Mouse (Mus musculus) left cerebral cortex, postnatal 10 days (tissue): ENCODE data around the gene Tulp4. TPM values are rescaled to one million over a fixed set of nuclear protein-coding genes. Genes with fewer than 3 reads are reported as not detected.
A peak's percentile ranks its signal among the peaks of the same experiment; 100 is the strongest.
"Not testable (repeated sequence)": the region's sequence is repeated elsewhere in the genome, so short reads cannot be mapped to it uniquely, and the experiment has no call there.

Experiments used
- DNase-seq, 2 experiments: peaks; one replicate each; pipeline ENCODE4 v3.0.0; 2021 to 2022; ENCODE audit warnings: low spot score in 2 of 2, mixed read lengths in 1 of 2; ENCODE audit errors: extremely low spot score in 1 of 2
- intact Hi-C: fragments of 180-260 bp; cut with DNase I; formaldehyde crosslinking; loops from one replicate; pipeline ENCODE4 v1.15.1; 2025
- total RNA-seq, 2 experiments: library from RNA; stranded (reverse); gene quantifications; 2 replicates each; pipeline ENCODE4 v1.2.3; 2021

Gene Tulp4
- total RNA-seq, 2 experiments from 2014 or later, result 296 to 306 TPM

DNA sequence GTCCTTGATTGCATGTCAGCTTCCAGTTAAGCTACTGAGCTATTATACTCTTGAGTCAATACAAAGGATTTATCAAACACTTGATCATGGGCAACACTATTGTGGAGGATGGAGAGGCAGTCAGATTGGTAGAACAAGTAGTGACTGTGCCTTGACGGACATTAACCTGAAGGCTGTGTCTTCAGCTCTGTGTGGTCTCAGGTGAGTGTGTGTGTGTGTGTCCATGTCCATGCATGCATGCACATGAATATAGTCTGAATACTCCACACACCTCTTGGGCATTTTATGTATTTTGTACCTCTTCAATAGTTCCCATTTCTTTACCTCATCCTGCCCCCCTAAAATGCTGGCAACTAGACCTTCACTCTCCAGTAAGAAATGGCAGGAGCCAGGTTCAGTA is 145.1 kb downstream of the Tulp4 start:
- intact Hi-C loops, DNase-seq: not testable (repeated sequence)

DNA sequence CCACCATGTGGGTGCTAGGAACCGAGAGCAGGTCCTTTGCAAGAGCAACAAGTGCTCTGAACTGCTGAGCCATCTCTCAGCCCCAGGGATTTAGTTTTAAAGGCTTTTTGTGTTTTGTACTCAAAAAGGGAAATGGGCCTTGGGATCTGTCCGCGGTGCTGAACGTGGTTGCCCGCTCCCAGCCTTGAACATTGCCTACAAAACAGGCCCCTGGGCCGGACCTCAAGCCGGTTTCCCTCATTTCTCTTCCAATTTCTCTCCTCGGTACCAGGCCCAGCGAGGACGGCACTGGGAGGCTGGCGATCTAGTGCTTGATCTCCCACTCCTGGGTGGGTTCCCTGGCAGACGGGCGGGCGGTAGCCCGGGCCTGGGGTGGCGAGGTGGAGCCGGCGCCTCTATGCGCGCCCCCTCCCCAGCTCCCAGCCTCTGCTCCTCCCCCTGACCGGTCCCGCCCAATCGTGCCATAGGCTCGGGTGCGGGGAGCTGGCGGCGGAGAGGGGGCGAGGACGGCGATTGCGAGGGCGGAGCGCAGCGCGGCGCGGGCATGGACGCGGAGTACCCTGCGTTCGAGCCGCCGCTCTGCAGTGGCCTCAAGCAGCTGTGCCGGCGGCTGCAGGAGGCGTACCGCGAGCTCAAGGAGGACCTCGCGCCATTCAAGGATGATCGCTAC is 150.3 kb downstream of the Tulp4 start, which contains the start of gene Tmem181a:
Gene Tmem181a, plus strand, starts transcription at position 461 of the 670 bp plus-strand sequence.
- DNase-seq, result peak in 1 of 2 experiments; percentile 41
- intact Hi-C loops, result not testable (repeated sequence)

DNA sequence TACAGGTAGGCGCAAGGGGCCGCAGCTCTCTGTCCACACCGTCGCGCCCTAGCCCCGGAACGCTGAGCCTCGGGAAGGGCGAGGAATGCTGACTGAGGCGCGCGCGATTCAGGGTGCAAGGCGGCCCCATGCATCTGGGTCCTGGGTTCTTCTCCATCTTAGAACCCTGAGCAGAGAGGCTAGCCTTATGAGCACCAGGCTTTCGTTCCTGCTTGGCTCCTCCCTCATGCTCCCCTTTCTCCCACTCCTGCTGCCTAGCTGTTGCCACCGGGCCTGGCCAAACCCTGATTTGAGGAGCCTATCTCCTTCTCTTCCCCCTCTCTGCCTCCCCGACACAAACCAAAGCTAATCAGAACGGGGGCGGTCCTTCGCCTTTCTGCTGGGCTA is 150.8 kb downstream of the Tulp4 start:
- peak; percentile 71 to 72 for DNase-seq
- intact Hi-C loops, result not testable (repeated sequence)

DNA sequence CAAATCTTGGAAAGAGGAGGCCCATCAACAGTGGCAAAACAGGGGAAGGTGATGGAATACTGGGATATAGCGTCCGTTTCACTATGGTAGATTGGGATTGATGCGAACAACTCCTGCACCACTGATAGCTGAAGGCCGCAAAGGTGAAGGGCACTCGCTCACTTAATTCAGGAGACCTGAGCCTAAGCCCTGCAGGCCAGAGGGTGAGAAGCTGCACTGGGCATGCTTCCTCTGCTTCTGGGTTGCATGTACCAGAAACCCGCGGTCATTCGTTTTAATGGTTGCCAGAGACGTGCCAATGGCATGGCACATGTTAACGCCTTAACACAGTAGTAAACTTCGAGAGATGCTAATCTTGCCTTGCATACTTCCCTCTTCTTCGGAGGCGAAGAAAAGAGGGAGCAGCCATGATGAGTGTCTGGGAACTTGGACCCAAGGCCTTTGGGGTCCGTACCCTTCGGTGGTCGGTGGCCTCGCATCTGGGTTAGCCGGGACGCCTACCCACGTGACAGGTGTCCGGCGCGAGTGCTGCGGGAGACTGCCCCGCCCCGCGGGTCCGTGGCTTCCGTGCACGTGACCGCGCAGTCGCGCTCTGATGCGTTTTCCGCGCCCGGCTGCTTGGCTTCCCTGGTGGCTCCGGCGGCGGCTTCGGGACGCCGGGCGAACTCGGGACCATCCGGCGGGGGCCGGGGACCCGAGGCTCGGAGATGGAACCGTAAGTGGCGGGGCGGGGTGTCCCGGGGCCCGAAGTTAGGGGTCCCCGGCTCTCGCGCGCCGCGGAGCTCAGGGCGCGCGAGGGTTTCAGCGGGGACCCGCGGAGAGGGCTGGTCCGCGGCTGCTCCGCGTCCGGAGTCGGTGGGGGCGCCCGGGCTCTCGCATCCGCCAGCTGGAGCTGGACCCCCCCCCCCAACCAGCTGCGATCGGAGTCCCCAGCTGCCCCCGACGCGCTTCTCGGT is 163.9 kb downstream of the Tulp4 start:
- intact Hi-C loops, result not testable (repeated sequence)
- DNase-seq, result peak in 1 of 2 experiments; percentile 48

DNA sequence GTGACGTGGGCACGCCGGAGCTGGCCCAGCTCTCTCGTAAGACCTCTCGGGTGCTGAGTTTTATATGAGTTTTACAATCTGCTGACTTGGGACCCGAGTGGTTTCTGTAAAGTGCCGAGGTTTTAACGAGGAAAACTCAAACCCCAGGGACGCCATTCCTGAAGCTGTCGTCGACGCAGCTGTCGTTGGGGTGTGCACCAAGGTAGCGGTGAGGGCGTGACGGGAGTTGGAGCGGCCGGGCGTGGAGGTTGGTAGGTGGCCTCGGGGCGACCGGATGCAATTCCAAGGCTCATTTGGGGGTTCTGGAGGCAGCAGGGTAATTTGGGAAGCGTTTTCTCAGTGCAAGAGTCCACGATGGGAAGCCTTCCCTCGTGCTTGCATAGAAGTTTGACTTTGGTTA is 164.6 kb downstream of the Tulp4 start:
- intact Hi-C loops, result not testable (repeated sequence)

DNA sequence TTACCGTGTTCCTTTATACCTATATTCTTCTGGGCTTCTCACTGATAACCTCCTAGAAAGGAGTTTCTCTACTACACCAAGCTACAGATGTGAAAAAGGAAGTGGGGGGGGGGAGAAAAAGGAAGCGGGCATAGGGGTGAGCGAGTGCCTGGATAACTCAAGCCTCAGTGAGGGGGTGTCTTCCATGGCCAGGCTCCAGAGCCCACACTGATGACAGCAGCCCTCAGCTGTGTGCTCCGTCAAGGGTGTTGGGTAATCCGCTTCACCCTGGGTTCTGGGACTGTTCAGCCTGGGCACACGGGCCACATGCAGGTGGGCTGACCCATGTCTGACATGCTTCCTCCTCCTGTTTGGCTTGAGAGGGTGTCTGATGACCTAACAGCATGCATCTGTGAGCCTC is 165.7 kb downstream of the Tulp4 start:
- DNase-seq, intact Hi-C loops: not testable (repeated sequence)

More for the DNA sequence above, 164.6 kb downstream of the Tulp4 start:
- DNase-seq, result peak in 1 of 2 experiments; percentile 23

DNA sequence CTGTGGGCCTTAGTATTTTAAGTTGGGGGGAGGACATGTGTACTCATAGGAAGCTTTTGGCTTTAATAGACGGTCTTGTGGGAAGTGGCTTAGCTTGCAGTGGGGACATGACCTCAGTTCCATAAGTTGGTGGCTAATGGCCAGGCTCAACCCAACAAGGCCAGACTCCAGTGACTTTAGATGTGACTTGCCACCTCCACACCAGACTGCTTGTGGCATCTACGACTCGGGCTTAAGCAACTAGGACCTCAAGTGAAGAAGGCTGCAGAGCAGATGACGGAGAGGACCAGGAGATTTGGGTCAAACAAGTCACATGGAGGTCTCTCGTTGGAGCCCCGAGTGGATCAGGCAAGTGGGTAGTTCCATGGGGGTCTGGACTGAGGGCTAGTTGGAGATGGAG is 168.5 kb downstream of the Tulp4 start:
- DNase-seq, intact Hi-C loops: not testable (repeated sequence)

DNA sequence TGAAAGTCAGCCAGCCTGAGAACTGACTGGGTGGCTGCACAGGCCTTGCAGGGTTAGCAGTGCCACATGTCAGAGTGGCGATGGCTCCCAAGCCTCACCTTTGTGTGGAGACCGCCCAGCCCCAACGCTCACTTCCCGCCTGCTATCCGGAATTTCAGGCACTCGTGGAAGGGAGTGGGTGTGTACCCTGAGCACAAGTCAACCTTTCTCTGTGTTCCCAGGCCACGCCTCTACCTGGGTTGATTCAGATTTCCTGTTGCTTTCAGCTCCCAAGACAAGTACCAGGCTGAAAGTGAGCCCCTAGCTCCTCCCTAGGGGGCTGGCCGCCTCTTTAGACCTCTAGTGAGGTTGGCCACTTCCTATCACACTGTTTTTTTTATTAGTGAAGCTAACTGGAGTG is 173.0 kb downstream of the Tulp4 start:
- intact Hi-C loops, result not testable (repeated sequence)
- DNase-seq, result peak in 1 of 2 experiments; percentile 30

DNA sequence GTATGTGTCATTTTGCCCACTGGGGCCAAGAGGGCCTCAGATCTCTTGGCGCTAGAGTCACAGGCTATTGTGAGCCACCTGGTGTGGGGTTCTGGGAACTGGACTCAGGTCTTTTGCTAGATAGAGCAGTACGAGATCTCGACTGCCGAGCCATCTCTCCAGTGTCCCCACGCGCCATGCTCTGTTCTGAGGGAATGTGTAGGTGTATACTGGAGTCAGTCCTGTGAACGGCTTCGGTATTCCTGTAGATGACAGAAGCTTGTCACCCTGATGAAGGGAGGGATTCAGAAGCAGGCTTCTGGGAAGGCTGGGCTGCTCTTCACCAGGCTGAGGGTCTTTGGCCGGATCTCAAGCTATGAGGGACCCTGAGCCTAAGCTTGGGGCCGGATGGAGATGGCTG is 173.5 kb downstream of the Tulp4 start:
- intact Hi-C loops, DNase-seq: not testable (repeated sequence)

DNA sequence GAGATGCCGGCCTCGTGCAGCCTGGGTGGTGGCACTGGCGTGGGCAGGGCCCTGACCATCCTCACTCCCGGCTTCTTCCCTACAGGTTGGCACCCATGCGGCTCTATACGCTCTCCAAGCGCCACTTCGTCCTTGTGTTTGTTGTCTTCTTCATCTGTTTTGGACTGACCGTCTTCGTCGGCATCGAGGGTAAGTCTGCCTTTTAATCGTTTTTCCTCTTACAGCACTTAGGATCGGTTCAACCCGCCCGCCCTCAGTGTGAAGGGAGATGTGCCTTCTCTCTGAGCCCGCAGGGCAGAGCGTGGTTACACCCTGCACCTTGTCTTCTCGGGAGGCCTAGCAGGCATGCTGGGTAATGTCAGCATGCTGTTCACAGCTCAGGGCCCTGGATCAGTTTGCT is 174.3 kb downstream of the Tulp4 start:
- DNase-seq, result peak in 1 of 2 experiments; percentile 23
- intact Hi-C loops, result not testable (repeated sequence)

DNA sequence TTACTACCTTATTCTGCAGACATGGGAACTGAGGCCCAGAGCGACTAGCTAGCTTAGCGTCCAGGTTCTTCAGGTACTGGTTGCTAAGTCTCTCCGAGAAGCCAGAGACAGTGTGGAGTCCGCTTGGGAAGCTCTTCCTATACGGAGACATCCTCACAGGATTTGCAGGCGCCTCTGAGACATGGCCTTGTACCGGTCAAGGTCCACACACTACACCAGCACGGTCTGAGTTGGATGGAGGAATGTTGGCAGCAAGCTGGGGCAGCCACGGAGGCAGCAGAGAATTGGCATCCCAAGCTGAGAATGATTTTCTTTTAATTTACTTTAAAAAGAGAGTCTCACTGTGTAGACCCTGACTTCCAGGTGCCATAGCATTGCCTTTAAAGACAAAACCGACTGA is 176.9 kb downstream of the Tulp4 start:
- intact Hi-C loops, DNase-seq: not testable (repeated sequence)

DNA sequence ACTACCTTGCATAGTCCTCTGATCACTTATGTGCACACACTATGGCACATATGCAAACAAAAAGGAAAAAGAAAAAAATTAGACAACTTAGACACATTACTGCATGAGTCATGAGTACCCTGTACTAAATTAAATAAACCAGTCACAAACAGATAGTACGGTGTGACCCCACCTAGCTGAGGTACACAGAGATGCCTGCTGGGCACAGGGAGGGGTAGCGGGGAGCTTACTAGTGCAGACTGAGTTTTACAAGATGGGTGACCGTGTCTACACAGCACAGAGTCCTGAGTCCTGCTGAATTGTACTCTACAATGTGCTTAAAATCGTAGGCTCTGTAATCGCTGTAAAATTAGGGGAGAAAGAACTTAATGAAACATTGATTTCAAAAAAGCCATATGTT is 179.9 kb downstream of the Tulp4 start:
- intact Hi-C loops, DNase-seq: not testable (repeated sequence)

DNA sequence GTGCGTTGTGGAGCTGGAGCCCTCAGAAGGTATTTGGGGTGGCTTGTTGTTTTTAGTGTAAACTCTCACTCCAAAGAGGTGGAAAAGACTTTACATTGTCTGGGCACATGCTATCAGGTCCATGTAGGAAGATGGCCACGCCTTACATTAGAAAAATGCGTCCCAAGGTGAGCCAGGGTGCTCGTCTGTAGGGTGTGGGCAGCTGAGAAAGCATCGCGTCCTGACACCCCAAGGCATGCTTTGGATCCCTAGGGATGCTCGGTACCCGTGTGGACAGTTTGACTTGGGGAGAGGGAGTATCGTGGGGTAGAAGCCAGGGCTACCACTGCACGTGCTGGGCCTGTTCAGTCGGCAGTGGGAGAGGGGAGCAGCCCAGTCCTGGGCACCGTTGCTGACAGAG is 182.8 kb downstream of the Tulp4 start:
- DNase-seq, intact Hi-C loops: not testable (repeated sequence)

DNA sequence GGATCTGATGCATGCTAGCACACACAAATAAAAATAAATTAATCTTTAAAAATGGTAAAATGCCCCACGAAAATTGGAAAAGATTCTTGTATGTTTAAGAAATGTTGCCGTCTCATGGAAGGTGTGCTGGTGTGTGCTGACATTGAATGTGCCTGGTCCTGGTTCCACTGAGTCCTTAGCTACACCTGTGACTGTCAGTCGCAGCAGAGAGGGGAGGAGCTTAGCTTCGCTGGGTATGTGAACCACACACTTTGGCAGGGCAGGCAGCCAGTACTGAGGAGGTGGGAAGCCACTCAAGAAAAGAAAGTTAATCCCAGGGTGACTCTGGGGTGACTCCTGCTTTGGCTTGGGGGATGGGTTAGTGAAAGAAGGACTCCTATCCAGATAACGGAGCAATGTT is 187.6 kb downstream of the Tulp4 start:
- DNase-seq, intact Hi-C loops: not testable (repeated sequence)

DNA sequence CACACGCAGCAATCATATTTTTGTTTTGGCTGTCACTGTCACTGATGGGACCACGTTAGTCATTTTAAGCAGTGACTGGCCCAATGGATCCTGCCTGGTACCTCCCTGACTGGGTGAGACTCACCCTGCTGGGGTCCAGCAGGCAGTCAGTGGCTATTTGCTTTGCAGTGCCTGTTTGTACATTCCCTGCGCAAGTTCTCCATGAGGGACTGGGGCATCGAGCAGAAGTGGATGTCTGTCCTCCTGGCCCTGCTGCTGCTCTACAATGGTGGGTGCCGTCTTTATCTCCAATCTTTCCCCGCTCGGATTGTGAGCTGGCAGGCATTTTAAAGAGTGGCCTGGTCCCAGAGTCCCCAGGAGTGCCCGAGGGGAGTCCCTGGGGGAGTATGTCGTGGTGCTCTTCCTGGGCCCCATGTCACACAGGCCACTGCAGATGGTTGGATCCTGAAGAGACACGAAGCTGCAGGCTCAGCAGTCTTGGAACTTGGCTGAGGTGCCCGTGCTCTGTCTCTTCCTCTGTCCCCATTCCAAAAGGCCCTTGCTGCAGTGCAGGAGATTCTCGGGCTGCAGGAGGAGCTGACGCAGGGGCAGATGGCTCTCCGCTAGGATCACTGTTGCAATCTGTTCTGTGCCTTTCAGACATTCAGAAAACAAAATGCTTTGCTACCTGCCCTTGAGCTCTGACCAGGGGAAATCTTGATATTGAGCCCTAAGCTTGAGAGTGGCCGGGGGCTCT is 191.0 kb downstream of the Tulp4 start:
- intact Hi-C loops, DNase-seq: not testable (repeated sequence)

DNA sequence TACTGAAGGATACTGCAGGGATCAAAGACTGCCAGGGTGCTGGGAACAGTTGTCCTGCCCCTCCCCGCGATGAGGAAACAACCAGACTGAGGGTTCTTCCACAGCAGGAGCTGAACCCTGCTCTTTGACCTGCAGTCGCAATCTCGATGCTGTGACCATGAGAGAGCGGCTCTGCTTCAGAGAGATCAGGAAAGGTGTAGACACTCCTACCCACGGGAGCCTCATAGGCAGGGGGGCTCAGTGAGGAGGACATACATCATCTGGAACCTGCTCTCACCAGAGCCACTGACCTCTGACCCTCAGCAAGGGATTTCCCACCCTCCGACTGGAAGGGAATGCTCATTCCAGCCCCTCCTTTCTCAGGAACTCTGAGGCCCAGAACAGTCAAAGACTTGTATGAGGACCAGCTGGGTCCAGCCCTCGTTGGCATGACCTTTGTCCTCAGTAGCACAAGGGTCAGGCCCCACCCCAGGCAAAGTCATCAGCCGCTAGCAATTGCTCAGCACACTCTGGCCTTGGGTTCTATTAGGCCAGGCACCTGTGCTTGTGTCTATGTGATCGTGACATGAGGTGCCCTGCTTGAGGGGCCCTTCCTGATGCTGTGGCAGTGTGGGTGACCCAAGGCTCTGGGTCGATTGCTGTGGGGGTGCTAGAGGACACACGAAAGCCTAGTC is 194.1 kb downstream of the Tulp4 start:
- DNase-seq, result peak in 1 of 2 experiments; percentile 20
- intact Hi-C loops, result not testable (repeated sequence)
